Mouse (Mus musculus) bone marrow macrophage, adult 2 months (primary cell): Measurements from ENCODE around the gene Apoh. TPM values are rescaled to one million over a fixed set of nuclear protein-coding genes. Genes with fewer than 3 reads are reported as not detected.

Experiments used
- H3K27ac ChIP-seq: 2 replicates; pipeline ENCODE4 v1.5.1; 2012; ENCODE audit warnings: low read depth, low read length; ENCODE audit not compliant: insufficient read depth
- H3K4me1 ChIP-seq: 2 replicates; pipeline ENCODE4 v1.6.1; 2012; ENCODE audit warnings: low read length; ENCODE audit not compliant: control insufficient read depth, insufficient read depth
- H3K4me3 ChIP-seq: 2 replicates; pipeline ENCODE4 v1.5.1; 2012; ENCODE audit warnings: mild to moderate bottlenecking, low read length, moderate library complexity; ENCODE audit not compliant: insufficient read depth
- CTCF ChIP-seq: IDR thresholded peaks from 2 replicates; pipeline ENCODE4 v1.5.1; 2012; ENCODE audit warnings: low read depth, mild to moderate bottlenecking, low read length, moderate library complexity
- POLR2A ChIP-seq: IDR thresholded peaks from 2 replicates; pipeline ENCODE4 v1.6.1; 2012; ENCODE audit warnings: mild to moderate bottlenecking, low read depth, low read length, borderline replicate concordance
- polyA plus RNA-seq: library from polyadenylated mRNA; stranded (reverse); fragments of >200 nt; gene quantifications from 2 replicates; pipeline ENCODE4 v1.2.4, GENCODE M21; 2012; ENCODE audit not compliant: missing spikeins, insufficient read depth, insufficient read length

Apoh gene
- polyA plus RNA-seq, 1 experiment = not detected

GRCm38 (mm10) chr11:108307258-108307657 lies 35.9 kb upstream of the Apoh start:
- no peak overlapping the region for H3K4me3 ChIP-seq
- H3K27ac ChIP-seq = no peak overlapping the region
- no peaks in the 10 kb centered on the region for H3K4me1 ChIP-seq
- TF ChIP-seq POLR2A = no peak

GRCm38 (mm10) chr11:108308253-108308652 lies 34.9 kb upstream of the Apoh start:
- TF ChIP-seq CTCF (no peak), POLR2A (no peak)
- Histone ChIP-seq H3K4me1 (no peaks in the 10 kb centered on the region), H3K4me3 (no peak overlapping the region), H3K27ac (no peak overlapping the region)

GRCm38 (mm10) chr11:108309791-108310190 lies 33.4 kb upstream of the Apoh start:
- Histone ChIP-seq H3K4me1 (no peaks in the 10 kb centered on the region), H3K4me3 (no peak overlapping the region), H3K27ac (no peak overlapping the region)
- no peak for TF ChIP-seq CTCF
- no peak for TF ChIP-seq POLR2A

GRCm38 (mm10) chr11:108311912-108312311 lies 31.2 kb upstream of the Apoh start:
- Histone ChIP-seq H3K27ac (no peak overlapping the region), H3K4me1 (no peaks in the 10 kb centered on the region), H3K4me3 (no peak overlapping the region)
- TF ChIP-seq CTCF (no peak), POLR2A (no peak)

- Histone ChIP-seq H3K4me3 (no peak overlapping the region), H3K27ac (no peak overlapping the region), H3K4me1 (no peaks in the 10 kb centered on the region)
- no peak for TF ChIP-seq POLR2A
- no peak for TF ChIP-seq CTCF
These were observed 30.6 kb upstream of the Apoh start for GRCm38 (mm10) chr11:108312516-108312915.

- no peaks in the 10 kb centered on the region for H3K4me1 ChIP-seq
- no peak overlapping the region for H3K27ac ChIP-seq
- H3K4me3 ChIP-seq = no peak overlapping the region
- no peak for TF ChIP-seq POLR2A
- no peak for TF ChIP-seq CTCF
These were observed 27.4 kb upstream of the Apoh start for GRCm38 (mm10) chr11:108315736-108316135.

GRCm38 (mm10) chr11:108317878-108318277 lies 25.3 kb upstream of the Apoh start:
- TF ChIP-seq CTCF (no peak), POLR2A (no peak)
- Histone ChIP-seq H3K27ac (no peak overlapping the region), H3K4me1 (no peaks in the 10 kb centered on the region), H3K4me3 (no peak overlapping the region)

- no peak overlapping the region for H3K4me3 ChIP-seq
- no peaks in the 10 kb centered on the region for H3K4me1 ChIP-seq
- H3K27ac ChIP-seq = no peak overlapping the region
- TF ChIP-seq POLR2A (no peak), CTCF (no peak)
These were observed 24.0 kb upstream of the Apoh start for GRCm38 (mm10) chr11:108319162-108319561.

- Histone ChIP-seq H3K4me3 (no peak overlapping the region), H3K4me1 (no peaks in the 10 kb centered on the region), H3K27ac (no peak overlapping the region)
- TF ChIP-seq CTCF (no peak), POLR2A (no peak)
These were observed 22.6 kb upstream of the Apoh start for GRCm38 (mm10) chr11:108320561-108320960.

GRCm38 (mm10) chr11:108322156-108322555 lies 21.0 kb upstream of the Apoh start:
- TF ChIP-seq CTCF (no peak), POLR2A (no peak)
- Histone ChIP-seq H3K4me1 (no peaks in the 10 kb centered on the region), H3K4me3 (no peak overlapping the region)

GRCm38 (mm10) chr11:108325943-108326342 lies 17.2 kb upstream of the Apoh start:
- TF ChIP-seq POLR2A = no peak
- no peak for TF ChIP-seq CTCF
- Histone ChIP-seq H3K27ac (no peak overlapping the region), H3K4me3 (no peak overlapping the region), H3K4me1 (no peaks in the 10 kb centered on the region)

More at GRCm38 (mm10) chr11:108322156-108322555, 21.0 kb upstream of the Apoh start:
- H3K27ac ChIP-seq = no peak overlapping the region
